Mouse (Mus musculus): Measurements from ENCODE around the gene Gm45785. TPM values are rescaled to one million over a fixed set of nuclear protein-coding genes. Genes with fewer than 3 reads are reported as not detected.

The Gm45785 gene
- total RNA-seq, 2 experiments from 2014 or later: not detected

GRCm38 (mm10) chr7:140859997-140860396, 3.9 kb upstream of the Gm45785 start:
- intact Hi-C loops (cut with DNase I): loop anchor here (5.0 kb wide), 1 partner anchor 312 kb away; the partner anchor contains the start of gene Rnh1
- DNase-seq: no peak

- DNase-seq: no peak
- intact Hi-C loops (cut with DNase I): loop anchor here (5.0 kb wide), 1 partner anchor 314 kb away; the partner anchor contains the start of gene Rnh1
Observed at GRCm38 (mm10) chr7:140858746-140859145, 2.6 kb upstream of the Gm45785 start.

GRCm38 (mm10) chr7:140857550-140858505, 1.7 kb upstream of the Gm45785 start, which contains the start of gene Bet1l:
Bet1l (minus strand) TSS chr7:140857577.
- no peak for DNase-seq
- intact Hi-C loops (cut with DNase I): loop anchor here (1.0 to 5.0 kb wide), 3 partner anchors 23 to 314 kb away; partner anchors contain the start of genes Pgghg, Psmd13 and Rnh1

DNA sequence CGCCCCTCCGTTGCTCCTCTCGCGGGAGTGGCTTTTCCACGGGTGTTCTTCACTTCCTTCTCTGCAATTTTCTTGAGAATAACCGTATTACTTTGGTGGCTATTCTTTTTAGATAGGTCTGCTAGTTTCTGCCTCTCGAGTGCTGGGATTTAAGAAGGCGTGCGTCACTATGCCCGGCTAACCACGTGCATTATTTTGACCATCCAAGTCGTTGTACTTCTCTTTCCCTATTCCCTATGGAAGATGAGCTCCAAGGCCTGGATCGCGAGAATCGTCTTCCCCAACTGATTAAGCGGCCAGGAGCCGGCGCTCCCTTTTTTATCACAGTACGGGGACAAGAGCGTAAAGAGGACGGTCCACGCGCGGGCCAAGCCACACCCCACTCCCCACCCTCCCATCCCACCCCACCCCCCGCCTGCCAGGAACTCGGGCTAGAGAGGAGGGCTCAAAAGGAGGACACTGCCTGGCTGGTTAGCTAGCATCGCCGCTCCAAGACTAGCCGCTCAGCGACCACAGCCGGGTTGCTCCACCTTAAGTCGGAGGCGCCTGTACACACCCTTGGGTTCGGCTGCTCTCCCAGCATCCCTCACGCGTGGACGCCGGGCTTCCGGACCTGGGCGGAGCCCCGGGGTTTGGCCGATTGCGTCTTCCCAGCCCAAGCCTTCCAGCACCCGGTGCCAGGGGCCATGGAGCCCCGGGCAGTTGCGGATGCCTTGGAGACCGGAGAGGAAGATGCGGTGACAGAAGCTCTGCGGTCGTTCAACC, 836 bp upstream of the Gm45785 start, which contains the start of gene Ric8a:
Ric8a (plus strand) TSS at position 173 of the 765 bp plus-strand sequence.
- DNase-seq: peak; percentile 91 to 92
- intact Hi-C loops (cut with DNase I): loop anchor here (1.0 to 5.0 kb wide), 3 partner anchors 24 to 315 kb away; partner anchors contain the start of genes Pgghg, Psmd13 and Rnh1

- intact Hi-C loops (cut with DNase I): loop anchor here (5.0 kb wide), 1 partner anchor 317 kb away; the partner anchor contains the start of gene Rnh1
- DNase-seq: no peak
Observed at GRCm38 (mm10) chr7:140855181-140855580, 950 bp downstream of the Gm45785 start.

- DNase-seq: no peak
- intact Hi-C loops (cut with DNase I): no loop called here
Observed at GRCm38 (mm10) chr7:140854483-140854882, 1.6 kb downstream of the Gm45785 start.

- DNase-seq: no peak
- intact Hi-C loops (cut with DNase I): no loop called here
Observed at GRCm38 (mm10) chr7:140853386-140853785, 2.7 kb downstream of the Gm45785 start.

- DNase-seq: no peak
- intact Hi-C loops (cut with DNase I): no loop called here
Observed at GRCm38 (mm10) chr7:140851916-140852315, 4.2 kb downstream of the Gm45785 start.

DNA sequence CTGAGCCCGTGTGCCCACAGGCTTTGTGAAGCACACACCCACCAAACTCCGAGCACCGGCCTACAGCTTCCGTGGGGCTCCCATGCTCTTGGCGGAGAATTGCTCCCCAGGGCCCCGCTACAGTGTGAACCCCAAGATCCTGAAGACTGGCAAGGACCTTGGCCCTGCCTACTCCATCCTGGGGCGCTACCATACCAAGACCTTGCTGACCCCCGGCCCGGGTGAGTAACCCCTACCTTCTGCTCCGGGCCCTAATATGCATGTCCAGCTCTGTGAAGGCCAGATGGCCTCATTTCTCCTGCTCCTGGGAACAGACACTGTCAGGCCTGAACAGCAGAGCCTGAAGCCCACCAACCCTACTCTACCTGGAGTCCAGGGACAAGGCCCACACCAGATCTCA, 7.5 kb downstream of the Gm45785 start:
- intact Hi-C loops (cut with DNase I): loop anchor here (5.0 to 10.0 kb wide), 3 partner anchors 34 to 516 kb away; partner anchors contain the start of genes Psmd13 and Sirt3
- DNase-seq: no peak

DNA sequence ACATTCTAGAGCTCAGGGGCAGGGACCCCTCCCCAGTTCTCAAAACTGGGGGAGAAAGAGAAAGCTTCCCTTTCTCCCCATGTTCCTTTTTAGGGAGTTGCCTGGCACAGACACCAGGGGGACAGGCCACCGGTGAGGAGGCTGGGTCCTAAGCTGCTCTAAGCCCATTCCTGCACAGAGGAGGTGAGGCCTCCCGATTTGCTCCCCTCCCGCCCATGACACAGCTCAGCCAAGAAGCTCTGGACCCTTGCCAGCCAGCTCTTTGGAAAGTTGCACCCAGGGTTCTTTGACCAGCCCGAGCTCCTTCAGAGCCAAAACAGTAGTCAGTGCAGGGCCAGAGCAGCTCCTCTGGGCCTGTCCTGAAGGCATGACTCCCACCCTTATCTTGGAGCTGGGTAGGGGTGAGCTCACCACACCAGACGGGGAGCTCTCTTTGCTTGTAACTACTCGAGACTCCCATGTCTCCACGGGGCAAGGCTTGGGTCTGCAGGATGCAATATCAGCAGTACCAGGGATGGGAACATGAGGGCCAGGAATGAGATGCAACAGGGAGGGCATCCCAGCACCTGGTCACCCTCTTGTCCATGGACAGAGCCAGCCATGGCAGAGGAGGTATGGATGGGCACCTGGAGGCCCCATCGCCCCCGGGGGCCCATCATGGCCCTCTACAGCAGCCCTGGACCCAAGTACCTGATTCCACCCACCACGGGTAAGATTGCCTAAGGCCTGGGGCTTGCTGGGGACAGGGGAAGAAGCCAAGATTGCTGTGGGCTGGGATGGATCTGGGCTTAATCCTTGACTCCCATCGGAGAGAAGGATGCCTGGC, 8.2 kb downstream of the Gm45785 start, which contains the start of gene Odf3:
Odf3 (plus strand) TSS at position 51 of the 826 bp plus-strand sequence.
- DNase-seq: peak in 1 of 2 experiments; percentile 40
- intact Hi-C loops (cut with DNase I): loop anchor here (5.0 to 10.0 kb wide), 3 partner anchors 34 to 517 kb away; partner anchors contain the start of genes Psmd13 and Sirt3

DNA sequence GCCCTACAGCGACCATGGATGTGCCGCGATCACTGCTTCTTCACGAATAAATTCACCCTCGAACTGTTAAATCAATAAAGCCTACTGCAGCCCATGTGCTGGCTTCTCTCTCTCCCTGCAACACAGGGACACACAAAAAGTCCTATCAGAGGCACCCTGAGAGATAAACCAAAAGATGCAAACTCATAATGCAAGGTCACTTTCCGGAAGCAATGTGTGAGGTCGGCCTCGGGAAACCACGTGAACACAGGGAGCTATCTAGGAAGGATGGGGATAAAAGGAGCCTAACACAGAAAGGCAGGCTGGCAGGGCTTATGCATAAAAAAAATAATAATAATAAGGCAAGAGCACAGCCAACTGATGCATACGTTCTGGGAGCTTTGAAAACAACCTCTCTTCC, 9.5 kb downstream of the Gm45785 start:
- intact Hi-C loops (cut with DNase I): loop anchor here (5.0 to 10.0 kb wide), 3 partner anchors 36 to 518 kb away; partner anchors contain the start of genes Psmd13 and Sirt3
- no peak for DNase-seq

- intact Hi-C loops (cut with DNase I): loop anchor here (1.0 to 10.0 kb wide), 5 partner anchors 37 to 519 kb away; partner anchors contain the start of genes Psmd13 and Sirt3
- DNase-seq: no peak
Observed at GRCm38 (mm10) chr7:140845683-140846082, 10.4 kb downstream of the Gm45785 start.

GRCm38 (mm10) chr7:140844905-140845665, 11.0 kb downstream of the Gm45785 start, which contains the start of gene Scgb1c1:
Scgb1c1 (plus strand) TSS chr7:140845547.
- intact Hi-C loops (cut with DNase I): loop anchor here (1.0 to 10.0 kb wide), 5 partner anchors 37 to 520 kb away; partner anchors contain the start of genes Psmd13 and Sirt3
- peak; percentile 91 to 97 for DNase-seq

- intact Hi-C loops (cut with DNase I): loop anchor here (10.0 kb wide), 1 partner anchor 521 kb away; no protein-coding TSS in a partner anchor
- DNase-seq: no peak
Observed at GRCm38 (mm10) chr7:140843806-140844205, 12.3 kb downstream of the Gm45785 start.

GRCm38 (mm10) chr7:140840750-140841735, 15.1 kb downstream of the Gm45785 start:
- no peak for DNase-seq
- intact Hi-C loops (cut with DNase I): loop anchor here (10.0 kb wide), 1 partner anchor 524 kb away; no protein-coding TSS in a partner anchor

DNA sequence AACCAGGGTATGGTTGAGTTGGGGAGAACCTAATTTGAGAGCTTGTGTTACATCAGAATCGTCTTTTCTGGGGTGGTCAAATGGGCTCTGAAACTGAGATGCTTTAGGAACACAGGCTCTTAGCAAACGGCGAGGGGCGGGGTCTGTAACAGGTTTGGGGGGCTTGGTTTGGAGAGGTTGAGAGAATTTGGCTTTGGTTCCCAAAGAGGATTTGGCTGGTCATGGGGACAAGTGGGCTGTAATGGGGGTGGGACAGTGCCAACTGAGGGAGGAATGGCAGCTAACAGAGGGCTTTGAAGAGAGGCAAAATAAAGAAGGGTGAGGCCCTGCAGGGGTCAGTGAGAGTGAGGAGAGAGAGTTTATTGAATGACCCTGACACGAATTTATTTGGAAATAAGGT, 16.6 kb downstream of the Gm45785 start:
- intact Hi-C loops (cut with DNase I): no loop called here
- DNase-seq: no peak
